Mouse (Mus musculus): ENCODE results near the gene Hist1h4k. TPM values are rescaled to one million over a fixed set of nuclear protein-coding genes. Genes with fewer than 3 reads are reported as not detected.

The Hist1h4k gene
- total RNA-seq, 2 experiments from 2014 or later: 39.5 to 45.0 TPM

DNA sequence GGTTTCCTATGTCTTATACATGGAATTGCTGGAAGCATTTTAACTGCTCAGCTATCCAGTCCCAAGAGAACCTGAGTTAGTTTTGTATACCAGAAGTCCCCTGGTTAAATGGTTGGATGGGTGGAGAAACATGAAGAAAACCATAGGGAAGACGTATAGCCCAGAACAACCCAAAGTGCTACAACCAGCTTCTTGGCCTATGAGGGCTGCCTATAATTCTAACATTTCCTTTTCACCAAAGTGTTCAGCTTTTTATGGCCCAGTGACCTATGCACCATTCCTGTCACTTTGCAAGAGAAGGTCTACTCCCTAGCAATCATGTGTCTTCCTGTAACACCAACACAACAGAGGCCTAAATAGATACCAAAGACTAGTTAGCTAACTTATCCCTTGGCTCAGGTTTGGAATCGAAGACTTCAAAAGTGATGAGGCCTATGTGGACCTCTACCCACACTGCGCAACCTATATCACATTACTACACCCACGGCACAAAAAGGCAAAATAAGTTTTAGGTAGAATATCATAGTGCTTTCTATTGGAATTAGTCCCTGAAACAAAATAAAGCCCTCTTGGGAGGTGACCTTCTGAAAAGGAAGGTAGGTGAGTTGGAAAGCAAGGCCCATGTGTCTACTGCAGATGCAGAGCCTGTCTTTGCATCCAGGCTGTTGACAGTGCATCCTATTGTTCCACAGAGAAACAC, 31.8 kb downstream of the Hist1h4k start:
- DNase-seq: no peak

DNA sequence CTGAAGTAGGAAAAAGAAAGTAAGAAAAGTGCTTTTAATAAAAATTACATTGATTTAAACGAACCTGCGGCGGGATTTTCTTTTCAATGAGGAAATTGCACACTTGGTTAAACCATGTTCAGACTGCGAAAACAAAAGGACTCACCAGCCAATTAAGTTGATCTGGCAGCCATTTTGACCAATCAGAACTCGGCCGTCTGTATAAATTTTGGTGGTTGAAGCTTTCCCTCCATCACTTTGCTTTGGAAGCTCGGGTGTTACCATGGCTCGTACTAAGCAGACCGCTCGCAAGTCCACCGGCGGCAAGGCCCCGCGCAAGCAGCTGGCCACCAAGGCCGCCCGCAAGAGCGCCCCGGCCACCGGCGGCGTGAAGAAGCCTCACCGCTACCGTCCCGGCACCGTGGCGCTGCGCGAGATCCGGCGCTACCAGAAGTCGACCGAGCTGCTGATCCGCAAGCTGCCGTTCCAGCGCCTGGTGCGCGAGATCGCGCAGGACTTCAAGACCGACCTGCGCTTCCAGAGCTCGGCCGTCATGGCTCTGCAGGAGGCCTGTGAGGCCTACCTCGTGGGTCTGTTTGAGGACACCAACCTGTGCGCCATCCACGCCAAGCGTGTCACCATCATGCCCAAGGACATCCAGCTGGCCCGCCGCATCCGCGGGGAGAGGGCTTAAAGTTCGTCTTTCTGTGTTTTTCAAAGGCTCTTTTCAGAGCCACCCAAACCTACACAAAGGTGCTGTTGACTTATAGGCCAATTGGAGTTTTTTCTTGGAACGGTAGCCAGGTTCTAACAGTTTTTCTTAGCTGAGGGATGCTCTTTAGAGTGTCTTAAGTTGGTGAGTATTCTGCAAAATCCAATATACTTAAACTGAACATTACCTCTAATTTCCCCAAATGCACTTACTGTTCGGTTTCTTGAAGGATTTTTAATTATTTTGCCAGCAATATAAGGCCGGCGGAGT, 32.6 kb downstream of the Hist1h4k start, which contains the start of gene Hist1h3h:
Hist1h3h (plus strand) TSS at position 263 of the 961 bp plus-strand sequence.
- DNase-seq: peak; percentile 87

DNA sequence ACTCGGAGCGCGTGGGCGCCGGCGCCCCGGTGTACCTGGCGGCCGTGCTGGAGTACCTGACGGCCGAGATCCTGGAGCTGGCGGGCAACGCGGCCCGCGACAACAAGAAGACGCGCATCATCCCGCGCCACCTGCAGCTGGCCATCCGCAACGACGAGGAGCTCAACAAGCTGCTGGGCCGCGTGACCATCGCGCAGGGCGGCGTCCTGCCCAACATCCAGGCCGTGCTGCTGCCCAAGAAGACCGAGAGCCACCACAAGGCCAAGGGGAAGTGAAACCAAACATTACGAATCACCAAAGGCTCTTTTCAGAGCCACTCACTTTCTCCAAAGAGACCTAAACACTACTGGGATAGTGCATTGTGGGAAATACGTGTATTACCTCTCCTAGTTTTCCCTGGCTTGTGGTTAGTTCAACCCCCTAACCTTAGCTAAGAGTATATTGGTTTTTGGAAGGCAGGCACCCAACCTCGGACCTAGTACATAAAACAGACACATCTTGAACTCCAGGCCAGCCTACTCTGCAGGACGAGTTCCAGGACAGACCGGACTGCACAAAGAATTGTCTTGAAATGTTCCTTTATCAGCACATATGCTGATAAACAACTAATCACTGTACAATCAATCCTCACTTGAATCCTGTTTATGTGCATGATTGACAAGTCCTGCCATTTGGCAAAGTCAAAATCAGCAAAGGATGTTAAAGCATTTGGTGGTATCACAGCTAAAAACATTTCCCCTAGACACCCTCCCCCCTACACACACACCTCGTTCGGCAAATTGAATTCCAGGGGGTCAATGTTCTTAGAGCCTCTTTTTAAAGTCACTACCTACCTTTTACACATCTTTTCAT, 33.5 kb downstream of the Hist1h4k start:
- DNase-seq: peak; percentile 29 to 45

DNA sequence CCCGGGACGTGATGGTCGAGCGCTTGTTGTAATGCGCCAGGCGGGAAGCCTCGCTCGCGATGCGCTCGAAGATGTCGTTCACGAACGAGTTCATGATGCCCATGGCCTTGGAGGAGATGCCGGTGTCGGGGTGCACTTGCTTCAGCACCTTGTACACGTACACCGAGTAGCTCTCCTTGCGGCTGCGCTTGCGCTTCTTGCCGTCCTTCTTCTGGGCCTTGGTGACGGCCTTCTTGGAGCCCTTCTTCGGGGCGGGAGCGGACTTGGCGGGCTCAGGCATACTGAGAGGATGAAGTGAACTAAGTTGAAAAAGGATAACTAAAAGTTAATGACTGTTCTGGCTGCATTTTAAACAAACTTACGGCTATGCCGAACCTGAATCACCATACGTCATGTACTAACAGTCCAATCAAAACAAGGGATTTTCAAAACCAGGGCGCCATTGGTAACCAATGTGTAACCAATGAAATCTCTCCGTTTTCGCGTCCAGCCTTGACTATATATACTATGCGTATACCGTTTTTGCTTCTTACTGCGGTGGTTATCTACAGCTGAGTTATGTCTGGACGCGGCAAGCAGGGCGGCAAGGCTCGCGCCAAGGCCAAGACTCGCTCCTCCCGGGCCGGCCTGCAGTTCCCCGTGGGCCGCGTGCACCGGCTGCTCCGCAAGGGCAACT, 34.3 kb downstream of the Hist1h4k start, which contains the start of the genes Hist1h2bl and Hist1h2ai:
Hist1h2bl (minus strand) TSS at position 280 of the 676 bp plus-strand sequence.
Hist1h2ai (plus strand) TSS at position 559 of the 676 bp plus-strand sequence.
- DNase-seq: peak; percentile 84 to 87

DNA sequence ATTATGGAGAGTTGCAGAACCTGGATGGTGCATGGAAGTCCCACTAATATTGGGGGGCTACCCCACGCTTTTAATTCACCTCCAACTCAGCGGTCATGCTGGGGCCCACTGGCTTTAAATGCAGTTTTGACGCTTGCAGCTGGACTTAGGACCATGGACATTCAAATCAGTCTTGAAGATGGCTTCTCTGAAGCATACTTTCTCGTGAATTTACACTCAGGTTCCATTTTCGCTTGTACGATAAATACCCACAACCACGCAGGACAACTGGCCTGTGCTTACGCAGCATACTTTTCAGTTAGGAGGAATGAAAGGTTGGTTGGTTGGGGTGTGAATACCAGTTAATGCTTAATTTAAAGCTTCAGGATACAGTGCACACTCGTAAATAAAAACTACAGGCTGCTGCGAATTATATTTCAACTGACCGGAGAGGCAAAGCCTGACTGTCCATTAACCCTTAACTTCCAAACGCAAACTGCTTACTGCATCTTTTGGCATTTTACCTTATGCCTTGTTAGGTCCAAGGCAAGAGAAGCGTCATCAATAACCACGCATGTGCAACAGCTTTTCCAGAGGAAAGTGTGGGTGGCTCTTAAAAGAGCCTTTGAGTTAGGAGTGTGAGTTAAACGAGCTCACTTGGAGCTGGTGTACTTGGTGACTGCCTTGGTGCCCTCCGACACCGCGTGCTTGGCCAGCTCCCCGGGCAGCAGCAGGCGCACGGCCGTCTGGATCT, 35.0 kb downstream of the Hist1h4k start:
- DNase-seq: no peak

DNA sequence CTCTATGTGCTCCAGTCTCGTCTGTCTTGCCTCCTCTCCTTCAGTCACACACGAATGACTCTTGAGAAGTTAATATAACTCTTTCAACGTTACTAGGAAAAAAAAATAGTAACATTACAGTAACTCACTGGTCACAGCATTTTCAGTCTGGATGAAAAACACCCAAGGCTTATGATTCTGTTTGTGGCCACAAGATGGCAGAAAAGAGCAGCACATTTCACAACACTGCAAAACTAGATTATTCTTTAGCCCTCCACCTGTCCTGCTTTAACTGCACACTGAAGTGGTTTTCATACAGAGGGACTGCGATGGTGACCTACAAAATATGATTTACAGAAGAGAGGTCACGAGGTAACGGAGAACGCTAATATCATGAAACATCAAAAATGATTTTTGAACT, 35.6 kb downstream of the Hist1h4k start:
- DNase-seq: peak; percentile 58 to 82

DNA sequence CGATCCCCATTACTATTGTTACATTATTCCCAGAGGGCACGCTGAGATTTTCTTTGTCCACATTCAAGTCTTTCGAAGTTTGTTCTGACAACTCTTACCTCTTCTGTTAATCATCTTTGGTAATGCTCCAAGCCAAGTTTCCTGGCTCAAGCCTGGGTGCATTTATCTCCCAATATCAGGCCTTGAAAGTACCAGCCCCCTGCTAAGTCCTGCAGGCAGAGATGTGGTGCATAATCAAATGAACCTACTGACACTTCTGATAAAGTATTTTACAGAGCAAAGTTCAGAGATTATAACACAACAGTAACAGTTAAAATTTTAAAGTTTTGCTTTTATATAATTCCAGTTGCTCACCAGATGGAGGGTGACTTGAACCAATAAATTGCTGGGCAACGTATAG, 38.6 kb downstream of the Hist1h4k start:
- no peak for DNase-seq

DNA sequence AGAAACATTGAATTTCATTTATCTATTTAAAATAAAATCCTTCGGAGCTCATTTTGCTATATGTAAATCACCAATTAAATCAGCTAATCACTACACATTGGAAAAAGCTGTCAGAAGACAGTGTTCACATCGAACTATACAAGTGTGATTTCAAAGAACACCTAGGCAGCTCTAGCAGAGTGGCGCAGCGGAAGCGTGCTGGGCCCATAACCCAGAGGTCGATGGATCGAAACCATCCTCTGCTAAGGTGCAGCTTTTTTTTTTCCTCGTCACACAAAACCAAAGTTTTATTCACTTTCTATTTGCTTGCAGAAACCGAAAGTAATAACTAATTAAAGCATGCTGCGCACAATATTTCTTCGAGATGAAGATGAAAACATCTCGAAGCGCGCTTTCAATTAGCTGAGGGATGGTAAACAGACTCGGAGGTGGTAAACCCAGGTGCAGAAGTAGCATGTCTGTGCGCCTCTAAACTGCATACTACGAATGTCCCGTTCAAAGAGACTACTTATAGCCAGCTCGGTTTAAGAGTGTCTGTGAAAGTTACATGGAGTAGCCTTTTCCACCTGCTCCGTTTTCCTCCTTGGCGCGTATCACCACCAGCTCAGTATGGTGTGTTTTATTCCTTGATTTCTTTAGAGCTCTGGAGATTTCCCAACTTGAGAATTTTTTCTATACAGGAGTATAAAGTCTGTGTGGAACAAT, 39.3 kb downstream of the Hist1h4k start:
- peak; percentile 81 to 92 for DNase-seq

DNA sequence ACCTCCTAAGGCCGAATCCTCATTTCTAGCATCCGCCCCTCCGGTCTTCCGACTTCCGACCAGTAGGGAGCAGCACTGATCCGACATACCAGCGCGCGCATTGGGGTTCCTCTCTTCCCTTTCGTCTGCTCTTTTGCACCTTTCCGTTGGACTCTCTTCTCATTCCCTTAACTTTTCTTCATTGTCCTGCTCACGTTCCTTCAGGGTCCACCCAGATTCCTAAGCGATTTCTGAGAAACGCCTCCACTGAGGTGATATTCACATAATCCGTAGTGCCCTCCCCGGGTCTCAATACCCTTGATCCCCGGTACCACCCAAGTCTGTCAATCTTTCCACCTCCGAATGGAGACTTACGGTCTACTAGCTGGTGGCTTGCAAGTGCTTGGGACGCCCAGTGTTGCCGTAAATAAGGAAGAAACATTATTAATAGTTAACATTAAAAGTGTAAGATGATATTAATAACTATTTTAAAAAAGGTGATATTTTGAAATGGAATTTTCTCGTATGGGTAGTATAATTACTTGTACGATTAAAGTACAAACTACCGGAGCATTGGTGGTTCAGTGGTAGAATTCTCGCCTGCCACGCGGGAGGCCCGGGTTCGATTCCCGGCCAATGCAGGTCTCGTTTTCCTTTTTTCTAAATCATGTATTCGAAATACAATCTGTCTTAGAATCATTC, 40.1 kb downstream of the Hist1h4k start:
- DNase-seq: peak; percentile 91 to 96

DNA sequence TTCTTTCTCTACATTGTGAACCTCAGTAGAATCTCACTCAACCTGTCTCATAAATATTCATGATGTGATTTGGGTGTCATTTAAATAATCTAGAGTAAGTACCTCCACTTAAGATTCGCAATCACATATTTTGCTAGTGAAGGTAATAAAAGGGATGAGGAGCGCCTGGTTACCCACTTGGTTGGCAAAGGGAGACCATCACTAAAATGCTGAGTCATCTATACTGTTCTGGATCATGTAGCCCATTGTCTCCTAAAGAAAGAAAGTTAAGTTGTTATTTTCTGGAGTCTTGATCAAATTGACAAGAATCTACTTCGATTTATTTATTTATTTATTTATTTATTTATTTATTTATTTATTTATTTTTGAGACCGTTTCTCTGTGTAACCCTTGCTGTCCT, 43.6 kb downstream of the Hist1h4k start:
- DNase-seq: no peak

Small RNA genes lying within 50 kb of the gene (microRNA-seq; reads per million reads assigned to microRNA genes)
- 0 reads per million in 2 experiments for gene Gm44346
- 0 reads per million in 2 experiments for gene Gm44357
- gene Gm44367: 0 reads per million in 2 experiments
- gene Gm44454: 0 reads per million in 2 experiments

Other genes starting within 250 kb of the Hist1h4k start
- 100 to 1,000 TPM; 222 to 251 TPM for gene Gm11273, start 249.1 kb downstream of the Hist1h4k start, total RNA-seq (2021)
- gene Zkscan8, start 219.4 kb downstream of the Hist1h4k start, total RNA-seq (2021): 10 to 100 TPM in 1 of 2 experiments, 1 to 10 TPM in 1; 9.9 to 10.7 TPM
- not detected for gene Olfr1366, start 207.7 kb downstream of the Hist1h4k start, total RNA-seq (2021)
- not detected for gene Olfr1535, start 190.6 kb downstream of the Hist1h4k start, total RNA-seq (2021)
- gene Olfr1364, start 168.7 kb downstream of the Hist1h4k start, total RNA-seq (2021): not detected
- not detected for gene Olfr1362, start 136.5 kb downstream of the Hist1h4k start, total RNA-seq (2021)
- not detected for gene Olfr11, start 108.0 kb downstream of the Hist1h4k start, total RNA-seq (2021)
- not detected for gene Olfr1361, start 87.1 kb downstream of the Hist1h4k start, total RNA-seq (2021)
- not detected for gene Olfr1360, start 73.1 kb downstream of the Hist1h4k start, total RNA-seq (2021)
- gene Olfr1359, start 52.4 kb downstream of the Hist1h4k start, total RNA-seq (2021): not detected
- 10 to 100 TPM in 1 of 2 experiments, 1 to 10 TPM in 1; 7.7 to 11.5 TPM for gene Hist1h2bl, start 34.4 kb downstream of the Hist1h4k start, total RNA-seq (2021)
- gene Hist1h2ai, start 34.1 kb downstream of the Hist1h4k start, total RNA-seq (2021): 10 to 100 TPM in 1 of 2 experiments, 1 to 10 TPM in 1; 4.0 to 15.4 TPM
- gene Hist1h3h, start 32.8 kb downstream of the Hist1h4k start, total RNA-seq (2021): 10 to 100 TPM; 11.0 to 14.3 TPM
- gene Hist1h2bm, start 28.5 kb downstream of the Hist1h4k start, total RNA-seq (2021): 1 to 10 TPM; 2.0 to 3.6 TPM
- 1 to 10 TPM; 1.9 to 3.4 TPM for gene Hist1h4j, start 15.4 kb downstream of the Hist1h4k start, total RNA-seq (2021)
- 1 to 10 TPM; 2.5 to 4.6 TPM for gene Hist1h2ak, start 3.3 kb upstream of the Hist1h4k start, total RNA-seq (2021)
- 1 to 10 TPM; 4.3 to 4.8 TPM for gene Hist1h2bn, start 3.6 kb upstream of the Hist1h4k start, total RNA-seq (2021)
- 1 to 10 TPM; 3.5 to 4.0 TPM for gene Hist1h1b, start 30.1 kb upstream of the Hist1h4k start, total RNA-seq (2021)
- gene Hist1h3i, start 32.9 kb upstream of the Hist1h4k start, total RNA-seq (2021): 10 to 100 TPM; 10.2 to 11.2 TPM
- 1 to 10 TPM; 1.0 to 5.3 TPM for gene Hist1h2an, start 36.7 kb upstream of the Hist1h4k start, total RNA-seq (2021)
- gene Hist1h2bp, start 37.0 kb upstream of the Hist1h4k start, total RNA-seq (2021): 1 to 10 TPM; 3.3 to 4.2 TPM
- gene Hist1h2bq, start 59.7 kb upstream of the Hist1h4k start, total RNA-seq (2021): 10 to 100 TPM; 27.9 to 31.1 TPM
- 1 to 10 TPM in 1 of 2 experiments, not detected in 1; 1.4 TPM for gene Hist1h2ao, start 60.0 kb upstream of the Hist1h4k start, total RNA-seq (2021)
- gene Hist1h4m, start 61.2 kb upstream of the Hist1h4k start, total RNA-seq (2021): 10 to 100 TPM; 41.7 to 58.7 TPM
- 1 to 10 TPM; 4.7 to 9.4 TPM for gene Hist1h4n, start 81.7 kb upstream of the Hist1h4k start, total RNA-seq (2021)
- gene Hist1h2ap, start 83.0 kb upstream of the Hist1h4k start, total RNA-seq (2021): 10 to 100 TPM; 11.6 to 12.2 TPM
- 10 to 100 TPM; 28.3 to 30.7 TPM for gene Hist1h2br, start 83.2 kb upstream of the Hist1h4k start, total RNA-seq (2021)
- 1 to 10 TPM in 1 of 2 experiments, under 1 TPM in 1; 0.67 to 1.3 TPM for gene Zfp184, start 194.6 kb upstream of the Hist1h4k start, total RNA-seq (2021)
- gene Pom121l2, start 230.7 kb upstream of the Hist1h4k start, total RNA-seq (2021): not detected